Mouse (Mus musculus) limb, embryonic 12.5 days (tissue): Measurements from ENCODE around the gene Tbx10. TPM values are rescaled to one million over a fixed set of nuclear protein-coding genes. Genes with fewer than 3 reads are reported as not detected.

ENCODE experiments used
- ATAC-seq: fragments of 200-750 bp; cut with Nextera tagmentation; 2 replicates; pipeline ENCODE4 v1.8.0; 2017; ENCODE audit warnings: low read depth, moderate TSS enrichment; ENCODE audit not compliant: insufficient number of reproducible peaks, insufficient read depth, low FRiP score, low TSS enrichment
- H3K27ac ChIP-seq: fragments of 300-500 bp; sonication (generic); 2 replicates; pipeline ENCODE4 v1.5.1; 2016; ENCODE audit warnings: mild to moderate bottlenecking, moderate library complexity
- H3K27me3 ChIP-seq: fragments of 300-500 bp; sonication (generic); 2 replicates; pipeline ENCODE4 v1.6.1; 2016; ENCODE audit warnings: mild to moderate bottlenecking, moderate library complexity
- H3K36me3 ChIP-seq: fragments of 300-500 bp; sonication (generic); 2 replicates; pipeline ENCODE4 v1.6.1; 2016; ENCODE audit warnings: mild to moderate bottlenecking, moderate library complexity
- H3K4me1 ChIP-seq: fragments of 300-500 bp; sonication (generic); replicated peaks from 2 replicates; pipeline ENCODE4 v1.6.1; 2016
- H3K4me2 ChIP-seq: fragments of 300-500 bp; sonication (generic); 2 replicates; pipeline ENCODE4 v1.6.1; 2016; ENCODE audit warnings: mild to moderate bottlenecking, moderate library complexity
- H3K4me3 ChIP-seq: fragments of 300-500 bp; sonication (generic); replicated peaks from 2 replicates; pipeline ENCODE4 v1.5.1; 2016; ENCODE audit warnings: mild to moderate bottlenecking
- H3K9ac ChIP-seq: fragments of 300-500 bp; sonication (generic); replicated peaks from 2 replicates; pipeline ENCODE4 v1.6.1; 2016; ENCODE audit warnings: mild to moderate bottlenecking, moderate library complexity
- H3K9me3 ChIP-seq: fragments of 300-500 bp; sonication (generic); 2 replicates; pipeline ENCODE4 v1.6.1; 2016; ENCODE audit warnings: mild to moderate bottlenecking, moderate library complexity
- WGBS: fragments of 180-500 bp; shearing (Covaris S2); methylation state at CpG from one replicate; pipeline ENCODE4 v1.1.7; 2016; 5-methylcytosine and 5-hydroxymethylcytosine counted together
- polyA plus RNA-seq: library from polyadenylated mRNA; unstranded; fragments of >200 nt; fragmentation: Nextera tagmentation; extraction: Ambion mirVana; gene quantifications from 2 replicates; pipeline ENCODE4 v1.2.1, GENCODE M21; 2016

The Tbx10 gene
- not detected in 2 replicates for polyA plus RNA-seq

DNA sequence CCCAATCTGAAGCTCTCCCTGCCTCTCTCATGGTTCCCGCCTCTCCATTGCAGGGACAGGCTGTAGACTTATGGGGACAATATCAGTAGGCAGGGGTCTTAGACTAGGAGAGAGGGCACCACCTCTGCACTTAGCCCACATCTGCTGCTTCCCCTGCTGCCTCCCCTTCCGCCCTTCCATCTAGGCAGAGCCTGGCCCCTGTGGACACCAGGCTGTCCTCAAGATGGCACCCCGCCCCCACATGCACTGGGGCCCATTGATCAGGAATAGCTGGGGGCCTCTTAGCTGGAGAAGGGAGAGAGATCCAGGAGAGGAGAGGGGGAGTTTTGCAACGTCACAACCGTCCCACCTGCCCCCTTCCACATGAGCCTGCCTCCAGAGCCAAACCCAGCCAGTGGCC, at the start of gene Tbx10:
TSS of gene Tbx10 (plus strand) at position 337 of the 400 bp plus-strand sequence.
- H3K27me3 ChIP-seq, result 0 out of 2 replicates have a peak, but pooled peaks cover 8% of the 10 kb centered on the region
- no peak within 1 kb of the TSS for H3K4me3 ChIP-seq
- no peak within 1 kb of the TSS for H3K4me2 ChIP-seq
- H3K27ac ChIP-seq, result no peak within 1 kb of the TSS
- H3K4me1 ChIP-seq, result peaks cover 5% of the 10 kb centered on the region; the same call in 1 of the 2 replicates
- H3K36me3 ChIP-seq, result no peaks in the 10 kb centered on the region
- no peak for ATAC-seq
- no peaks in the 10 kb centered on the region; the same call in 1 of the 2 replicates for H3K9me3 ChIP-seq
- 37% methylated on average over 5 of the region's 5 CpGs for WGBS
- H3K9ac ChIP-seq, result no peak within 1 kb of the TSS

DNA sequence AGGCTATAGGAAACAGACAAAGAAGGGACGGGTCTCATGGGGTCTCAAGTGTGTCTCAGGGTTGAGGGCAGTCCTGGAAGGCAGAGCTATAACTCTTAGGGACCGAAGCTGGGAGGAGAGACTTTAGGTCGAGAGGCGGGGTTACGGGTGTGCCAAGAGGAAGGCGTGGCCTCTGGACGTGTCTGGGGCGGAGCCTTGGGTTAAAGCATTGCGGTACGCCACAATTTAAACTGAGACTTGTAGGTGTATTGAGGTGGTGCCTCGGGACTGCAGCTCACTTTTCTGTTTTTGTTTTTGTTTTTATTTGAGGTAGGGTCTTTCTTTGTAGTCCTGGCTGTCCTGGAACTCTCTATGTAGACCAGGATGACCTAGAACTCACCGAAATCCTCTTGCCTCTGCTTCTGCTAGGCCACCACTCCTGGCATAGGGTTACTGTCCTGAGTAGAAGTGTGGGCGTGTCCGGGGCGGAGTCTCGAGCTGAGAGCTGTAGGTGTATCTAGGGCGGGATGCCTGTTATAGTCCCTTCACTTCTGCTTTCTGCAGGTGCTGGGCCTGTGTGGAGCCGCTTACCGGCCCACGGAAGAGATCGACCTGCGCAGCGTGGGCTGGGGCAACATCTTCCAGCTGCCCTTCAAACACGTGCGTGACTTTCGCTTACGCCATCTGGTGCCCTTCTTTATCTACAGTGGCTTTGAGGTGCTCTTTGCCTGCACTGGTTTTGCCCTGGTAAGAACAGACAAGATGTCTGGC, 49.4 kb upstream of the Tbx10 start:
- no peaks in the 10 kb centered on the region for H3K36me3 ChIP-seq
- H3K9me3 ChIP-seq, result no peaks in the 10 kb centered on the region
- no peak overlapping the region for H3K4me3 ChIP-seq
- no peak for ATAC-seq
- peaks cover 16% of the 10 kb centered on the region for H3K27me3 ChIP-seq
- WGBS, result 18% methylated on average over 27 of the region's 27 CpGs
- no peaks in the 10 kb centered on the region for H3K4me1 ChIP-seq
- H3K27ac ChIP-seq, result no peak overlapping the region
- no peak overlapping the region for H3K9ac ChIP-seq
- H3K4me2 ChIP-seq, result peak overlapping the region; percentile 9; the same call in 1 of the 2 replicates

DNA sequence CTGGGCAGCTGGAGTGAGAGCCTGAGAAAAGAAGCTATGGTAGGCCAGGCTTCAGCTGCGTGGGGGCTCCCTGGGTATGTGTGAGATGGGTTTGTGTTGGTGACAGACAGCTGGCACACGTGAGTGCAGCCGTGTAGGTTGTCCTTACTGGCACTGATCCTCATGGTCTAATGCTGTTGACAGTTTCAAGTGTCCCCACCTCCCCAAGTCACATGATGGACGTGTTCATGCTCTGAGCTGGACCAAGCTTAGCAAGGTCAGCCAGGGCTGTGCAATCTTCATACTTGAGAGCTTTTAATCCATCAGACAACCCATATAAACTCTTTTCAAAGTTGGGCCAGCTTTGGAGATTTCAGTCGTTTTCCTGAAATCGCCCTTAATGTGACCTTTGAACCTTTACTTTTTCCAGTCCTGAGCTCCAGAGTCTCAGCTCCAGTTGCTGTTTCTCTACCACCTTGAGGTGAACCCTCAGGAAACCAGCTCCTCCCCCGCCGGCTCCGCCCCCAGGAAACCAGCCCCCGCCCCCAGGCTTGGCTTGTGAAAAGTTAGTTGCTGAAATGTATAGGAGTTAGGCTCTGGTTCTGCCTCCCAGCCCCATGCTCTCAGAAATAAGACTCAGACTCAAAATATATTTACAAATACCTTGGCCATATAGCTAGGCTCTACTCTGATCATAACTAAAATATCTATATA, 46.5 kb upstream of the Tbx10 start:
- Histone ChIP-seq H3K4me1 (no peaks in the 10 kb centered on the region), H3K9ac (no peak overlapping the region), H3K36me3 (no peaks in the 10 kb centered on the region), H3K27ac (no peak overlapping the region), H3K4me2 (no peak overlapping the region), H3K9me3 (no peaks in the 10 kb centered on the region), H3K4me3 (no peak overlapping the region), H3K27me3 (peaks cover 16% of the 10 kb centered on the region)
- 35% methylated on average over 10 of the region's 10 CpGs for WGBS
- ATAC-seq, result no peak

DNA sequence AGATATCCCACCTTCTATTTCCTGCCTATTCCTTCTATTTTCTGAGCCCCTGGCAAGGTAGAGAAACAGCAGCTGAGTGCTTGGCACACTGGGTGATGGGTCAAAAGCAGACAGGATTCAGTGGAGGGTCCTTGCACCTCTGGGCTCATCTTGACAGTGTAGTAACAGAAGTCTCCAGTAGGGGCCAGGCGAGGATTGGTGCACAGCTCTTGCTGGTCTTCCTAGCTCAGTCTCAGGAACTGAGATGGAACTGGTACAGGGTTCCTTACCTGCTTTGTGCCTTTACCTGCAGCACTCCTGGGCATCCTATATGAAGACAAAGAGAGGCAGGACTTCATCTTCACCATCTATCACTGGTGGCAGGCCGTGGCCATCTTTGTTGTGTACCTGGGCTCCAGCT, 45.8 kb upstream of the Tbx10 start:
- Histone ChIP-seq H3K4me2 (no peak overlapping the region), H3K36me3 (no peaks in the 10 kb centered on the region), H3K27ac (no peak overlapping the region), H3K9ac (no peak overlapping the region), H3K4me1 (no peaks in the 10 kb centered on the region), H3K27me3 (peaks cover 16% of the 10 kb centered on the region), H3K4me3 (no peak overlapping the region), H3K9me3 (no peaks in the 10 kb centered on the region)
- ATAC-seq, result peak; percentile 55; the same call in 1 of the 2 replicates
- 12% methylated on average over 2 of the region's 2 CpGs for WGBS

DNA sequence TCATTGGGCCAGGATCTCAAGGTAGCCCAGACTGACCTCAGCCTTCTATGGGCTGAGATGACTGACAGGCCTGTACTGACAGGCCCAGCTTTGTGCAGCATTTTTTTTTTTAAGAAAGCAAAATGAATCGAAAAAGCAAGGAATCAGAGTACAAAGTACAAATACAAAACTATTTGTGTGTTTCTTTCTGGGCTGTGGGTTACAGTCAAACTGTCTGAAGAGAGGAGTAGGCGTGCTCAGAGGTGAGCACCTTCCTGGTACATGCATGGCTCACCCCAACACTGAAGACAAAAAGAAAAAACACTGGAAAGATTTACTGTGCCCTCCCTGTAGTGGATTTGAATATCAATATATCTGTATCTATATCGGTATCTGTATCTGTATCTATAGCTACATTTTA, 44.7 kb upstream of the Tbx10 start:
- H3K9me3 ChIP-seq, result no peaks in the 10 kb centered on the region
- H3K36me3 ChIP-seq, result no peaks in the 10 kb centered on the region
- no peak for ATAC-seq
- peaks cover 15% of the 10 kb centered on the region for H3K27me3 ChIP-seq
- H3K4me2 ChIP-seq, result no peak overlapping the region
- H3K4me1 ChIP-seq, result no peaks in the 10 kb centered on the region
- H3K27ac ChIP-seq, result no peak overlapping the region
- WGBS, result 79% methylated on average over 3 of the region's 3 CpGs
- H3K9ac ChIP-seq, result no peak overlapping the region
- no peak overlapping the region for H3K4me3 ChIP-seq

DNA sequence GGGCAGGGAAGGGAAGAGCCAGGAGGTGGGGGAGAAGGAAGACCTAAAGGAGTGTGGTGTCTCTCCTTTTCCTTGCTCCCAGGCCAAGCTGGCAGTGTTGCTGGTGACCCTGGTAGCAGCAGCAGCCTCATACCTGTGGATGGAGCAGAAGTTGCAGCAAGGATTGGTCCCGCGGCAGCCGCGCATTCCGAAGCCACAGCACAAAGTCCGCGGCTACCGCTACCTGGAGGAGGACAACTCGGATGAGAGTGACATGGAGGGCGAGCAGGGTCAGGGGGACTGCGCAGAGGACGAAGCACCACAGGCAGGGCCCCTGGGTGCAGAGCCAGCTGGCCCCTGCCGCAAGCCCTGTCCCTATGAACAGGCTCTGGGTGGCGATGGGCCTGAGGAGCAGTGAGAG, 44.0 kb upstream of the Tbx10 start:
- H3K36me3 ChIP-seq, result no peaks in the 10 kb centered on the region
- no peak overlapping the region for H3K27ac ChIP-seq
- no peak overlapping the region for H3K9ac ChIP-seq
- ATAC-seq, result no peak
- WGBS, result 70% methylated on average over 14 of the region's 14 CpGs
- no peak overlapping the region for H3K4me3 ChIP-seq
- no peaks in the 10 kb centered on the region for H3K9me3 ChIP-seq
- no peaks in the 10 kb centered on the region for H3K4me1 ChIP-seq
- H3K27me3 ChIP-seq, result peaks cover 8% of the 10 kb centered on the region
- H3K4me2 ChIP-seq, result no peak overlapping the region

DNA sequence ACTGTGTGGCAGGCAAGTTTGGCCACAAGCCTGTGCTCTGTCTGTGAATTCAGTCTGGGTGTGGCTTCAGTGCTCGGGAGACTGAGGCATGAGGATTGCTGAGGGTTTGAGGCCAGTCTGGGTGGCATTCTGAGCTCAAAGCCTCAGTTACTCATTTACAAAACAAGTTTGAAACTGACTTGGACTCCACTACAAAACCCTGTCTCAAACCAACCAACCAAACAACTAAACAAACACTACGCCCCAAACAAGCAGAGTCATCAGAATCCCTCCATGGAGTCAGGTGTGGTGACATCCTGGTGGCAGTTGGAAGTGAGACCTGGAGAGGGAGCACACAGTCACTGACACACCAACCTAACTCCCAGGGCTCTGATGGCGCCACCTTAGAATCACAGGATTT, 42.2 kb upstream of the Tbx10 start:
- Histone ChIP-seq H3K4me3 (no peak overlapping the region), H3K4me1 (no peaks in the 10 kb centered on the region), H3K27ac (no peak overlapping the region), H3K9ac (no peak overlapping the region), H3K36me3 (no peaks in the 10 kb centered on the region), H3K4me2 (no peak overlapping the region), H3K9me3 (no peaks in the 10 kb centered on the region), H3K27me3 (no peaks in the 10 kb centered on the region)
- ATAC-seq, result no peak
- WGBS, result 71% methylated on average over 3 of the region's 3 CpGs

DNA sequence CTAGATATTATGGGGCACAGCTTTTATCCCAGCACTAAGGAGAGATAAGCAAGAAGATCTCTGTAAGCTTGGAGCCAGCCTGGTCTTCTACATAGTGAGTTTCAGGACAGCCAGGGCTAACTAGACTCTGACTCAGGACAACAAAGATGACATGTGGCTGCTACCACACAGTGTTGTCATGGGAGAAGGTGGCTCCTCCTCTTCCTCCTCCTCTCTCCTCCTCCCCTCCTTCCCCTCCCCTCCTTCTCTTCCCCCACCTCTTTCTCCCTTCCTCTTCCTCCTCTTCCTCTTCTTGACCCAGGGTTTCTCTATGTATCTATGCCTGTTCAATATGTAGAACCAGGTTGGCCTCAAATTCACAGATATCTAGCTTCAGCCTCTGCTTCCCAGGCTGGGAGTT, 41.1 kb upstream of the Tbx10 start:
- H3K36me3 ChIP-seq, result no peaks in the 10 kb centered on the region
- H3K27me3 ChIP-seq, result no peaks in the 10 kb centered on the region
- no peaks in the 10 kb centered on the region for H3K9me3 ChIP-seq
- no peak overlapping the region for H3K9ac ChIP-seq
- no peak overlapping the region for H3K4me2 ChIP-seq
- no peak for ATAC-seq
- H3K4me3 ChIP-seq, result no peak overlapping the region
- H3K4me1 ChIP-seq, result no peaks in the 10 kb centered on the region
- H3K27ac ChIP-seq, result no peak overlapping the region

DNA sequence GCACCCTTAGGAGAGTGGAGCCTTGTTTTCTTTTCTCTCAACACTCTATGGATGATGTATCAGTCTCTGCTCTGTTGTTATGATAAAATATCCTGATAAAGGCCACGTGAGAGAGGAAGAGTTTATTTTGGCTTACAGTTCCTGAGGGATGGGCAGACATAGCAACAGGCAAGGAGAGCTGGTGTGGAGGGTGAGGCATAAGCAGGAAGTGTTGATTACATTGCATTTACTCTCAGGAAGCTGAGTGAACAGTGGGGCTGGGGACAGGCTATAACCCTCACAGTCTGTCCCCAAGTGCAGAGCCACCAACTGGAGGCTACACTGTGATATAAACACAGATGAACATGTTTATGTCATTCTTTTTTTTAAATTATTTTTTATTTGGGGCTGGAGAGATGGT, 40.5 kb upstream of the Tbx10 start:
- no peaks in the 10 kb centered on the region for H3K27me3 ChIP-seq
- H3K4me3 ChIP-seq, result no peak overlapping the region
- H3K9ac ChIP-seq, result no peak overlapping the region
- no peak overlapping the region for H3K27ac ChIP-seq
- H3K36me3 ChIP-seq, result no peaks in the 10 kb centered on the region
- 48% methylated on average over 1 of the region's 1 CpGs for WGBS
- H3K4me1 ChIP-seq, result no peaks in the 10 kb centered on the region
- H3K9me3 ChIP-seq, result no peaks in the 10 kb centered on the region
- H3K4me2 ChIP-seq, result no peak overlapping the region
- no peak for ATAC-seq

DNA sequence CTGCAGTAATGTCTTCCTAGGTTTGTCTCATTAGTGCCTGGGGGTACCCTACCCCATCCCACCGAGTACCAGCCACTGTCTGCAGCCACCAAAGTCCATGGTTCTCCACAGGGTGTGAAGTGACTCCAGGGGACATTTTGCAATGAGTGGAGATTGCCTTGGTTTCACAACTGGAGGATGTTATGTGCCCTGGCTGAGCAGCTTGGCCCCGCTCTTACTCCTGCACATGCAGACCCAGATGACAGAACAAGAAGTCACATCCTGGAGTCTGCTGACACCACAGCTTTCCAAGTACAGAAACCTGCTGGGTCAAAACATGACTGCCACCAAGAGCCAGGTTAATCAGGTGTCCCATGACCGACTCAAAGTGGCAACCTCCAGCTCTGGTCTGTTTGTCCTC, 37.5 kb upstream of the Tbx10 start:
- H3K4me1 ChIP-seq, result no peaks in the 10 kb centered on the region
- H3K27me3 ChIP-seq, result no peaks in the 10 kb centered on the region
- WGBS, result 73% methylated on average over 3 of the region's 3 CpGs
- no peaks in the 10 kb centered on the region for H3K9me3 ChIP-seq
- no peak overlapping the region for H3K4me3 ChIP-seq
- no peak overlapping the region for H3K4me2 ChIP-seq
- no peak overlapping the region for H3K27ac ChIP-seq
- no peak overlapping the region for H3K9ac ChIP-seq
- no peaks in the 10 kb centered on the region for H3K36me3 ChIP-seq
- no peak for ATAC-seq

DNA sequence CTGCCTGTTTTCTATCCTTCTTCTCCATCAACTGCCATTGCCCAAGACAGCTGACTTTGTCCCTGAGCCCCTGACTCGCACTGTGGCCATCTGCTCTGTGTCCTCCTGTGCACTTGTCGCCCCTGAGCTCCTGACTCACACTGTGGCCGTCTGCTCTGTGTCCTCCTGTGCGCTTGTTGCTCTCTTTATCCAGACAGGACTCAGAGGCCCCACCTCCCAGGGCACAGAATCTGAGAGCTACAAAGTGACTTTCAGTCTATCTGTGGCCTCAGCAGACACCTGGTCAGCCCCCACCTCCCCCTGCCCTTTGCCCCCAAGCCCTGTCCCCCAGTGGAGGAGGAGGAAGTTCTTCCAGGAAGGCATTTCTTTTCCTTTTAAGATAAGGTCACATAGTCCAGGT, 36.7 kb upstream of the Tbx10 start:
- no peaks in the 10 kb centered on the region for H3K27me3 ChIP-seq
- H3K4me2 ChIP-seq, result no peak overlapping the region
- H3K27ac ChIP-seq, result no peak overlapping the region
- no peaks in the 10 kb centered on the region for H3K4me1 ChIP-seq
- H3K36me3 ChIP-seq, result no peaks in the 10 kb centered on the region
- H3K4me3 ChIP-seq, result no peak overlapping the region
- no peaks in the 10 kb centered on the region for H3K9me3 ChIP-seq
- no peak overlapping the region for H3K9ac ChIP-seq
- WGBS, result 51% methylated on average over 4 of the region's 4 CpGs
- ATAC-seq, result no peak
